Mouse (Mus musculus) adipocyte (in vitro differentiated cells): ENCODE results near the gene Grin2c.

ENCODE experiments used
- DNase-seq: peaks from one replicate; pipeline ENCODE4 v3.0.0-alpha.2; 2016; ENCODE audit warnings: low spot score

The Grin2c gene

GRCm38 (mm10) chr11:115283891-115284620, 17.0 kb upstream of the Grin2c start:
- DNase-seq, result no peak

- no peak for DNase-seq
These were observed 16.4 kb upstream of the Grin2c start for GRCm38 (mm10) chr11:115283486-115283765.

- DNase-seq, result no peak
These were observed 15.9 kb upstream of the Grin2c start for GRCm38 (mm10) chr11:115282723-115283485.

- DNase-seq, result peak; percentile 37
These were observed 15.3 kb upstream of the Grin2c start for GRCm38 (mm10) chr11:115282295-115282694.

DNA sequence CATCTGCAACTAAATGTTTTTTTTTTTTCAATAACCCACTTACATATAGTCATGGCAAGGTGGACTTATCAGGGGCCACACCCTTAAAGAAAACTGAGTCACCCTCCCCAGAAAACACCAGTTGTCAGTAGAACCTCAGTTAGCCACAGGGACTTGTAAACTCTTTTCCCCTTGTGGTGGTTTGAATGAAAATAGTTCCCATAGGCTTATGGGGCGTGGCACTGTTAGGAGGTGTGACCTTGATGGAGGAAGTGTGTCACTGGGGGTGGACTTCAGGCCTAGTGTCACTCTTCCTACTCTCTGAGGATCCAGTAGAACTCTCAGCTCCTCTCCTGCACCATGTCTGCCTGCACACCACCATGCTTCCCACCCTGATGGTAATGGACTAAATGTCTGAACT, 12.7 kb upstream of the Grin2c start:
- no peak for DNase-seq

DNA sequence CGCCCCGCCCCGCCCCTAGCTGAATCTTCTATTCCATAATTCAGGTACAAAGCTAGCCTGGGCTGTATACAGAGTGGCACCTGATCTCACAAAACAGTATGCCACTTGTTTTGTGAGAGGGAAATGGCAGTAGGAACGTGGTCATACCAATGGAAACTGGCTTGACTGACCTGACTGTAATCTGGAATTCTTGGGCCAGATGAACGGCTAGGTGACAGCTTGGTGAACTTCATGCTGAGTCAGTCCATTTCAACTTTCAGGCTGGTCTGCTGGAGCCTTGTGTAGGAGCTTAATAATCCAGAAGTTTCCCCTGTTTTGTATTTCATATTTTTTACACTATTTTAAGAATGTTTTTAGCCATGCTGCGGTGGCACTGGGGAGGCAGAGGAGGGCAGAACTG, 11.1 kb upstream of the Grin2c start:
- DNase-seq, result no peak

DNA sequence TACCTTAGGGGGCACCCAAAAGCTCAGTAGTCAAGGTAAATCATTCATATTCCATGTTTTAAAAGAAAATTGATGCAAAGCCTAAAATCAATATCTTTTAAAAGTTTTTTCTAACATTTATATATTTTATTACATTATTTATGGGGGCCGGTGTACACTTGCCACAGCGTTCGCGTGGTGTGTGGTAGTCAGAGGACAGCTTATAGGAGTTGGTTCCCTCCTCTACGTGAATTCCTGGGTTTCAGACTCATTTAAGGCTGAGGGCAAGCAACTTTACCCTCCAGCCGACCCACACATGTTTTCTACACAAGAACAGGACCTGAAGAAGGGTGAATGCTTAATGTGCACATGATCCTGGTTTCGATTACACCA, 10.5 kb upstream of the Grin2c start:
- DNase-seq, result peak; percentile 20

GRCm38 (mm10) chr11:115276780-115277603, 9.9 kb upstream of the Grin2c start, which contains the start of gene Fdxr:
TSS of gene Fdxr (minus strand) at chr11:115277050.
- peak; percentile 100 for DNase-seq

DNA sequence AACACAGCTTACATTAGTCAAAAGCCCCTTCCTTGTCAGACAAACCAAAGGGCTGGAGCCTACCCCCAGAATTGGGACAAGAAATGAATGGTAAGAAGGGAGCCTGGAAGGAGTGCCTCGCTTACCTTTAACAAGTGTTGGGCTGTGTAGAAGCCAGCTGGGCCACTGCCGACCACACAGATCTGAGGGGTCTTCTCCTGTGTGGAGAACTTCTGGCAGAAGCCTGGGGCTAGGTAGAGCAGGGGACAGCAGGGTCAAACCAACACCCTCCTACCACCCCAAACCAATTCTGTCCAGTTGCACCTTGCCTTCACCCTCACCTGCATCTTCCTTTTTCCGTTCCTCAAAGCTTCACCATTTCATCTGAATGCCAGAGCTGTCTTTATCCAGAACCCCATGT, 8.9 kb upstream of the Grin2c start:
- no peak for DNase-seq

DNA sequence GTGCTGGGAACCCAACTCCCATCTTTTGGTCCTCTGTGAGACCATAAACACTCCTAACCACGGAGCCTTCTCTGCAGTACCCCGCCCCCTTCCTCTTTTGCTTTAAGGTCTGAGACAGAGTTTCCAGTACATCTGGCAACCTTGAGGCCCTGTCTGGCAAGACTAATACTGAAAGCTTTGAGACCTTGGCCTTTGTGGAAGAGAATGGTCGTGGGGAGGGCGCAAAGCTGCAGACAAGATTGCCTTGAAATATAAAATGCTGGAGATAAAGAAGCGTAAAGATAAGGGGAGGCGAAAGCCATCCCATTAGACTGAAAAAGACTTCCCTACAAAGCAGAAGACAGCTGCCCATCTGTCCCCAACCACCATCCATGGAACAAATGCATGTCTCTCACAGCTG, 8.5 kb upstream of the Grin2c start:
- DNase-seq, result no peak

DNA sequence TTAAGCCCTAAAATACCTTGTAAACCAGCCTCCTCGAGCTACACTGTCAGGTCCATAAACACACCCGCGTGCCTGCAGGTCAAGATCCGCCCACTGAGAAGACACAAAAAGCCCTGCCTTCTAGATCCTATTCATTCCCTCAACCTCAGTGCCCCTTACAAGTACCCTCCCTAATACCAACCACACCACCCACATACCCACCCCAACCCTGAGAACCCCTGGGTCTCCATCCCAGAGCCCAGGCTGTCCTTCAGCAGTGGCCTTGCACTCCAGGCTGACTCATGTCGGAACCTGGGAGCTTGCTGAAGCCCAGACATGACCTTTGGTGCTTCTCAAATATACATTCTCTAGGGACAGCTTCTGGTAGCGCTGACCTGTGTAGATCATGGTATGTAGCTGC, 7.7 kb upstream of the Grin2c start:
- no peak for DNase-seq

DNA sequence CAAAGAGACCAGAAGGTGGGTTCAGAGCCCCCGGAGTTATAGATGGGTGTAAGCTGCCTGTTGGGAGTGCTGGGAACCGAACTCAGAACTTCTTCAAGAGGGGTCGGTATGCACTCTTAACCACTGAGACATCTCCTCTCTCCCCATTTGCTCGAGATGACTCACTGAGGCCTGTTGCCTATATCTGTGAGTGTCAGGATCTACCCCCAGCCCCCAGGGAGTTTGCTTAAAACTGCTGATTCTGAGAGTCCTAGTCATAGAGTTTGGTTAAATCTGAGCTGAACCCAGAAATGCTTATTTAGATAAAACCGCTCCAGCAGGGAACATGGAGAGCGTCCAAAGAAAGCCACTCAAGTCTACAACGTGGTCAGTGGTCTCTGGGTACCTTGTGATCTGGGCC, 7.1 kb upstream of the Grin2c start:
- no peak for DNase-seq

- no peak for DNase-seq
These were observed 6.7 kb upstream of the Grin2c start for GRCm38 (mm10) chr11:115273735-115274134.

DNA sequence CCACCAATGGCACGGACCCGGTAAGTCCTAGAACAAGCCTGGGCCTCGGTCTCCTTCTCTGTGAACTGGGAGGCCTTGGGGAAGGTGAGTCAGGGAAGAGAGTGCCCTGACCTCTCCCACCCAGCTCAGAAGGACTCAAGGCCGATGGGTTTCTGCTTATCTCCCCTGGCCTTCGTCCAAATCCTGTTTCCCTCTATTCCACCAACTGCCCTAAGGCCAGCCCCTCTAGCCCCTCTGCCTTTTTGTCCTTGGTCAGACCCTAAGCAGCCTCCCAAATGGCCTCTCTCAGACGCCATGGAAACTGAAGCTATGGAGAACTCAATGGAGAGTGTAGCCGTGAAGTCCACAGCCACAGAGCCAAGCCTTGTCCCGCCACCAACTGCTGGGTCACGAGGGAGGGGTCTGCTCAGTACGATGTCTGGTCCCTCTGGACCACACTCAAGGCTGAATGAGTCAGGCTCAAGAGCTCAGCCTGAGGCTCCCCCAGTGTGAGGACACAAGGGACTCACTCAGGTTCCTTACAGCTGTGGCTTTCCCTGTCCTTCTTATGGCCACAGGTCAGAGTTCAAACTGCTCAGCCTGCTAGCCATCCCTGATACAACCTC, 6.0 kb upstream of the Grin2c start:
- DNase-seq, result no peak

DNA sequence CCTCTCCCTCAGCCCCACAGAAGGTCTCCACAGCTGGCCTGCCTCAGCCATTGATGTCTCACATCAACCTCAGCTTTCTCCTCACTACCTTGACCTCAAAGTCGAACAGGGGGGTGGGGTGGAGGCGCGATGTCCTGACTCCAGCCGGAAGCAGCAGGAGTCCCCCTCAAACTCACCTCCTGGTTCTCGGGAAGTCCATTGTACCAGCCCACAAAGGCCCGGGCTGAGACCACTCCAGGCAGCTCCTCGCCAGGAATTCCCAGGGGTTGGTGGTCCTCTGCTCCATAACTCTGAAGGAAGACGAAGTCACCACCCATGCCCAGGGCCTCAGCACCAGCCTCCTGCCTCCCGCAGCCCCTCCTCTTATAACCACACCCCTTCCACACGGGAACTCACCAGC, 4.4 kb upstream of the Grin2c start:
- DNase-seq, result no peak

- no peak for DNase-seq
These were observed 4.0 kb upstream of the Grin2c start for GRCm38 (mm10) chr11:115271052-115271451.

DNA sequence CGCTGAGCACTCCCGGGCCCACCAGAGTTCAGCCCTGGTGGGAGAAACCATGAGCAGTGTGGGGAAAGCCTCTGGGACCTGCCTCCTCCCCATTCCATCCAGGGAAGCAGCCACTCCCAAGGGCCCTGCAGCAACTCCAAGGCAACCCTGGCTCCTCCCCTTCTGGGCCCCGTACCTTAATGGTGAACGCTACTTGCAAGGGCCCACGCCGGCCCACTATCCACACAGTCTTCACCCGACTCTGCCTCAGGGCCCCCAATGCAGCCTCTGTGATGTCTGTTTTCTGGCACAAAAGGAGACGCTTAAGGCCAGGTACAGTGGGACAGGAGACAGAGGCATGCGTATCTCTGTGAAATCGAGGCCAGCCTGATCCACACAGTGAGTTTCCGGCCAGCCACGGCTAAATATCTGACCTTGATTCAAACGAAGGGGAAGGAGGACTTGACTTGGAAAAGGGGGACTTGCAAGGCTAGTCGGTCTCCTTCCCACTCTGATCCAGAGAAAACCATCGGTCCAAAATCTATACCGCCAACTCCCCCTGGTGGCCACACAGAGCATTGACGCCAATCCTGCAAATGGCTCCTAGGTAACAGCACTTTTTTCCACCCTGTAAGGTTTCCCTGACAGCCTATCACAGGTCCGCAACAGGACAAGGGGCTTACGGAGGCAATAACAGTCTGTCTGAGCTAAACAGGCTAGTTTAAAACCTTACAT, 3.3 kb upstream of the Grin2c start:
- peak; percentile 77 for DNase-seq

GRCm38 (mm10) chr11:115269330-115270066, 2.5 kb upstream of the Grin2c start:
- DNase-seq, result no peak

- no peak for DNase-seq
These were observed 915 bp upstream of the Grin2c start for GRCm38 (mm10) chr11:115267958-115268357.

DNA sequence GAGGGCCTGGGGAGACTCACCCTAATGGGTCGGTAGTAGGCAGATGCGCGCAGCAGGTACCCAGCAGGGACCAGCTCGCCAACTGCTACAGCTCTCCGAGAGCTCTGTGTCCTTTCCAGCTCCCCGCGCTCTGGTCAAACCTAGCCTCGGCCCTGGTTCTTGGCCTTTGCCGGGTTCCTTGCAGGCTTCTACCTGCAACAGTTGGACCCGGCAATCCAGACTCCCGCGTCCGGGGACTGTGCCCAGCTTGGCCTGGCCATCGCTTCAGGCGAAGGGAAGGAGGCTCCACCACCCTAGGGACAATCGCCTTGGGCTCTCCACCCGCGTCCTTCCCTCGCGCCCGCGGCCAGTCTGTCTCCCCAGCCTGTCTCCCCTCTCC, 654 bp downstream of the Grin2c start:
- no peak for DNase-seq

- DNase-seq, result no peak
These were observed 1.2 kb downstream of the Grin2c start for GRCm38 (mm10) chr11:115265771-115266399.
